ENCODE assay signal across 8 mouse cellular contexts in genomic region chr11:3374293-3374645, GRCm38 (mm10). TPM values are rescaled to one million over a fixed set of nuclear protein-coding genes. Genes with fewer than 3 reads are reported as not detected.
DNase-seq lines count a peak whose midpoint lies in the region; ATAC-seq lines count a peak whose summit lies in the region.

No protein-coding gene starts in this region.

- DNase-seq in adrenal gland, adult (ENCODE audit: inconsistent age in 2 of 2, low spot score in 1 of 2): peak; percentile 15 to 39
- DNase-seq in adrenal gland, adult 18-20 months (ENCODE audit: low spot score in 2 of 2): no peak
- DNase-seq in urinary bladder, postnatal 14 days (ENCODE audit: low spot score): peak; percentile 45
- DNase-seq in urinary bladder, postnatal 25 days (ENCODE audit: low spot score): no peak
- peak; percentile 77 for DNase-seq in mesoderm, embryonic 11.5 days (ENCODE audit: low read depth, low spot score)
- DNase-seq in gastrocnemius, postnatal 36 days: no peak
- DNase-seq in layer of hippocampus, adult 8-10 months (ENCODE audit: low spot score in 2 of 2): no peak

- no peak for ATAC-seq in CD4-positive, CD25-positive, alpha-beta regulatory T cell, adult 4 months

- intact Hi-C loops in gastrocnemius, postnatal 36 days (cut with DNase I): no loop called here

RNA-seq across cellular contexts. Expression of gene Limk2, which starts 34.7 kb away (rescaled TPM):
- total RNA-seq in adrenal gland, adult 18-20 months (2021): 10 to 100 TPM; 15.0 to 18.9 TPM
- 10 to 100 TPM in 1 of 2 experiments, 1 to 10 TPM in 1; 9.8 to 11.9 TPM for total RNA-seq in gastrocnemius, postnatal 36 days (2021)
- 10 to 100 TPM; 70.9 to 98.5 TPM for polyA plus RNA-seq in CD4-positive, CD25-positive, alpha-beta regulatory T cell, adult 4 months (2017; shearing (Covaris generic))
- 100 to 1,000 TPM in 3 of 4 experiments, 10 to 100 TPM in 1; 91.2 to 111 (median 105) TPM for total RNA-seq in layer of hippocampus, adult 8-10 months (2022)

RNA-seq across cellular contexts. Expression of gene Pik3ip1, which starts 44.1 kb away (rescaled TPM):
- total RNA-seq in adrenal gland, adult 18-20 months (2021): 10 to 100 TPM in 1 of 2 experiments, 1 to 10 TPM in 1; 9.1 to 12.0 TPM
- 10 to 100 TPM; 21.2 to 25.0 TPM for total RNA-seq in gastrocnemius, postnatal 36 days (2021)
- 10 to 100 TPM; 54.8 to 78.5 TPM for polyA plus RNA-seq in CD4-positive, CD25-positive, alpha-beta regulatory T cell, adult 4 months (2017; shearing (Covaris generic))
- total RNA-seq in layer of hippocampus, adult 8-10 months (2022): 10 to 100 TPM; 38.2 to 53.1 (median 46.4) TPM

Comparison
In these comparisons a context has a peak if more than half of its experiments do, and no peak if none do; other contexts are left out.
1. DNase-seq: peak in adrenal gland, adult (2 of 2), urinary bladder, postnatal 14 days (single experiment) and mesoderm, embryonic 11.5 days (single experiment); none in adrenal gland, adult 18-20 months (0 of 2), urinary bladder, postnatal 25 days (single experiment), gastrocnemius, postnatal 36 days (0 of 2) and layer of hippocampus, adult 8-10 months (0 of 2).
2. RNA of gene Limk2, which starts 34.7 kb away (total RNA-seq): 91.2 to 111 TPM in layer of hippocampus, adult 8-10 months; 15.0 to 18.9 TPM in adrenal gland, adult 18-20 months and 9.8 to 11.9 TPM in gastrocnemius, postnatal 36 days; every median in the first group is over 4 times any median in the second.